Mouse (Mus musculus) megakaryocyte, embryonic 14.5 days (primary cell): ENCODE measurements at regions not wholly inside any gene's neighbourhood (a gene's known extent, or its start where the extent isn't known, plus 50 kb on each side); places are given as distances from the start of the nearest gene placed in this dataset.

Source experiments
- FLI1 ChIP-seq: IDR thresholded peaks from 2 replicates; pipeline ENCODE4 v1.6.1; 2012; ENCODE audit warnings: low read length, inconsistent platforms, mixed read lengths
- GATA1 ChIP-seq: IDR thresholded peaks from 3 replicates; pipeline ENCODE4 v1.6.1; 2012; ENCODE audit warnings: mixed read lengths, low read length, inconsistent platforms, borderline replicate concordance

DNA sequence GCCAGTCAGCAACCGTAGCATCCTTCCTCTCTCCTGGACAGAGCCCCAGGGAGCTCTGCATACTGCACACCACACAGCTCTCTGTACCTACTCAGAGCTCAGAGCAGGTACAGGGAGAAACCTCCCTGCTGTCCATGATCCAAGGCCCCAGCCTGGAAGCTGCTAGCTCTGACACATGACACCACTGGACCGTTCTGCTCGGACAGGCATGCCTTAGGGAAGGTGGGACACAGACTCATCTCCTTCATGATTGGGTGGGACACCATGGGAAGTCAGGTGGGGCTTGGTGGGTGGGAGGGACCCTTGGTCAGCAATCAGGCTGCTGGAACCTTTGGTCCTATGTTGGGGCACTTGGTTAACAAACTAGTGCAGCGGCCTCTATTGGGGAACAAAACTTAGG is 124.7 kb upstream of the Rybp start:
- TF ChIP-seq GATA1, result no peak
- no peak for TF ChIP-seq FLI1
